Mouse (Mus musculus): Measurements from ENCODE around the gene Kmt5a. TPM values are rescaled to one million over a fixed set of nuclear protein-coding genes. Genes with fewer than 3 reads are reported as not detected.

Gene Kmt5a
- polyA plus RNA-seq, 1 experiment from 2014 or later = 57.5 TPM

DNA sequence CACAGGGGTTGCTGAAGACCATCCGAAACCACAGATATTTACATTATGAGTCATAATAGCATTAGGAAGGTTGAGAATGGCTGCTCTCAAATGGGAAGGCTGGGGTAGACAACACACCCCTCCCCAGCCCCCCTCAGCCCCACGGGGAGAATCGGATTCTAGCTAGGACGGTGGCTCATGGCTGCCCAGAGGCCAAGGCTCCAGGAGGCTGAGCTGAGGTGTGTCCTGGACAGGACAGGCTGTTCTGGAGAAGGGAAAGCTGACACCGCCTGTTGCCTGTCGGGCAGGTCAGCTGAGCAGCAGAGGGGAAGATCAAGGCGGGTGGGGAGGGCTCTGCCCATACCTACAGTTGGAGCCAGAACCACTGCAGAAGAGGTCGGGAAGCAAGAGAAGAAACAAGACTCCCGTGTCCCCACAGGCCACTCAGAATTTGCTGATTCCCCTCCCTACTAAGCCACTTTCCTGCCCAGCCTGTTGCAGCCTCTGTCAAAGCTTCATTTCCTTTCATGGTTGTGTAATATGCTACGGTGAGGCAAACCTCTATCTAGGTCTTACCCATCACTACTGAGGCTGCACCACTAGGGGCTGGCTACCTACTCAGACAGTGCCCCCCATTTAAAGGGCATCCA is 67.1 kb downstream of the Kmt5a start:
- 0 out of 2 replicates have a peak overlapping the region, but pooled peaks have one; percentile 10 for H3K27ac ChIP-seq (replicated peaks; ENCODE audit: low read depth, low read length)
- peak; percentile 41 for DNase-seq (ENCODE audit: low spot score)

GRCm38 (mm10) chr5:124509200-124509599 is 69.5 kb downstream of the Kmt5a start:
- Histone ChIP-seq H3K9ac (ENCODE audit: low read depth, low read length) (no peak overlapping the region), H3K4me3 (ENCODE audit: low read depth, low read length) (no peak overlapping the region), H3K4me1 (ENCODE audit: control insufficient read depth, insufficient read depth, low read length) (no peaks in the 10 kb centered on the region), H3K27me3 (replicated peaks; ENCODE audit: control insufficient read depth, insufficient read depth, low read length) (no peaks in the 10 kb centered on the region), H3K9me3 (ENCODE audit: control insufficient read depth, low read length) (no peaks in the 10 kb centered on the region), H3K27ac (replicated peaks; ENCODE audit: low read depth, low read length) (no peak overlapping the region), H3K36me3 (ENCODE audit: control insufficient read depth, insufficient read depth, low read length) (peaks cover 44% of the 10 kb centered on the region), H3K4me2 (ENCODE audit: low read depth, low read length) (no peak overlapping the region)
- ATAC-seq (ENCODE audit: low read depth) (no peak), DNase-seq (ENCODE audit: low spot score) (no peak)
- WGBS = 97% methylated on average over 6 of the region's 6 CpGs

More for the DNA sequence above, 67.1 kb downstream of the Kmt5a start:
- H3K36me3 ChIP-seq (ENCODE audit: control insufficient read depth, insufficient read depth, low read length) = peaks cover 39% of the 10 kb centered on the region
- H3K9me3 ChIP-seq (ENCODE audit: control insufficient read depth, low read length) = no peaks in the 10 kb centered on the region
- H3K4me1 ChIP-seq (ENCODE audit: control insufficient read depth, insufficient read depth, low read length) = no peaks in the 10 kb centered on the region
- 38% methylated on average over 10 of the region's 10 CpGs for WGBS
- no peak overlapping the region for H3K4me2 ChIP-seq (ENCODE audit: low read depth, low read length)
- H3K9ac ChIP-seq (ENCODE audit: low read depth, low read length) = peak overlapping the region; percentile 45; the same call in 1 of the 2 replicates
- H3K4me3 ChIP-seq (ENCODE audit: low read depth, low read length) = no peak overlapping the region
- peak; percentile 56 for ATAC-seq (ENCODE audit: low read depth)
- no peaks in the 10 kb centered on the region for H3K27me3 ChIP-seq (replicated peaks; ENCODE audit: control insufficient read depth, insufficient read depth, low read length)

DNA sequence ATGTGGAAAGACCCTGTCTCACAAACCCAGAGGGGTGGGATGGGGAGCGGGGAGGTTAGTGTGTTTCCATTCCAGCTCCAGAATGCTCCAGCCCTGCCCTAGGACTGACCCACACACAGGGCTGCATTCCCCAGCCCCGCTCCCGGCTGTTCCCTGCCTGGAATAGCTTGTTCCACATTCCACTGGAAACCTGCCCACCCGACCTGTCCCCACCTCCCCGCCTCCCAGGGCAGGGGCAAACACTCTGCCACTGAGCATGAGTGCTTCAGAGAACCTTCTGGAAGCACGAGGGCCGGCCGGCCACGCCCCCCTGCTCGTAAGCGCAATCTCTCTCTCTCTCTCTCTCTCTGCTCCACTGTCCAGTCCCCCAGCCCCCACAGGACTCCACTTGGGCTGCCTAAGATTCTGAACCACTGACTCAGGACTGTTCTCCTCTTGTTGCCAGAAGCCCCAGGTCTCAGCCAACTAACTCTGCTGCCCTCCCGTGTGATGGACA is 70.1 kb downstream of the Kmt5a start:
- Histone ChIP-seq H3K4me2 (ENCODE audit: low read depth, low read length) (no peak overlapping the region), H3K4me3 (ENCODE audit: low read depth, low read length) (no peak overlapping the region), H3K36me3 (ENCODE audit: control insufficient read depth, insufficient read depth, low read length) (peaks cover 43% of the 10 kb centered on the region), H3K27me3 (replicated peaks; ENCODE audit: control insufficient read depth, insufficient read depth, low read length) (no peaks in the 10 kb centered on the region), H3K9ac (ENCODE audit: low read depth, low read length) (no peak overlapping the region), H3K4me1 (ENCODE audit: control insufficient read depth, insufficient read depth, low read length) (no peaks in the 10 kb centered on the region), H3K9me3 (ENCODE audit: control insufficient read depth, low read length) (no peaks in the 10 kb centered on the region), H3K27ac (replicated peaks; ENCODE audit: low read depth, low read length) (no peak overlapping the region)
- DNase-seq (ENCODE audit: low spot score) (peak; percentile 31), ATAC-seq (ENCODE audit: low read depth) (peak; percentile 73)
- WGBS = 60% methylated on average over 12 of the region's 12 CpGs

DNA sequence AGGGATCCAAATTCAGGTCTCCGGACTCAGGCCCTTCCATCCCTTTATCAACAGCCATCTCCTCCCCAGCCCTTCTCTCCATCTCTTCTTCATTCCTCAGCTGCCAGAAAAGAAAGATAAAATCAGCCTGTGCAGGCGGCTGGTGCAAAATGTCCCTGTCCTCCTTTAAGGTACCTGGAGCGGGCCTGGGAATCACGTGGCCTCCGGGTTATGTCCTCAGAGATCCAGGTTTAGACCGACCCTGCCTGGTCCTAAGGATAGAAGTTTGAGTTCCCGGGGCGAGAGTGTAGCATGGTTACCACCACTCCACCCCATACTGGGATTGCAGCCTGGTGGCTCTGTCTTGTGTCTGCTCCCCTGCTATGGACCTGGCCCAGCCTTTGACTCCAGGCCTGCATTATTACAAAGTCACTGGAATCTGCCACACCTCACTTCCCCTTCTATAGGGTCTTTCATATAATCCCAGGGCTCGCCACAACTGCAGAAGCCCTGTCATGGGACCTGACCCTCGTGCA is 70.9 kb downstream of the Kmt5a start:
- H3K4me3 ChIP-seq (ENCODE audit: low read depth, low read length) = no peak overlapping the region
- H3K27ac ChIP-seq (replicated peaks; ENCODE audit: low read depth, low read length) = peak overlapping the region; percentile 10; the same call in 1 of the 2 replicates
- WGBS = 83% methylated on average over 10 of the region's 10 CpGs
- no peaks in the 10 kb centered on the region for H3K27me3 ChIP-seq (replicated peaks; ENCODE audit: control insufficient read depth, insufficient read depth, low read length)
- H3K9ac ChIP-seq (ENCODE audit: low read depth, low read length) = no peak overlapping the region
- H3K4me1 ChIP-seq (ENCODE audit: control insufficient read depth, insufficient read depth, low read length) = no peaks in the 10 kb centered on the region
- peaks cover 48% of the 10 kb centered on the region for H3K36me3 ChIP-seq (ENCODE audit: control insufficient read depth, insufficient read depth, low read length)
- DNase-seq (ENCODE audit: low spot score) (no peak), ATAC-seq (ENCODE audit: low read depth) (no peak)
- H3K9me3 ChIP-seq (ENCODE audit: control insufficient read depth, low read length) = no peaks in the 10 kb centered on the region
- H3K4me2 ChIP-seq (ENCODE audit: low read depth, low read length) = no peak overlapping the region

Small RNA genes lying within 50 kb of the gene (microRNA-seq; reads per million reads assigned to microRNA genes)
- gene Gm27486 (ENCODE audit: borderline number of aligned reads) = not detected

Other genes starting within 250 kb of the Kmt5a start
- 7.6 and 8.4 TPM in 2 replicates for gene Pitpnm2, start 190.2 kb upstream of the Kmt5a start, polyA plus RNA-seq (2014; fragmentation: Nextera tagmentation; extraction: Ambion mirVana)
- gene Mphosph9, start 112.0 kb upstream of the Kmt5a start, polyA plus RNA-seq (2014; fragmentation: Nextera tagmentation; extraction: Ambion mirVana) = 9.3 and 10.2 TPM in 2 replicates
- 9.3 and 10.4 TPM in 2 replicates for gene 2810006K23Rik, start 111.8 kb upstream of the Kmt5a start, polyA plus RNA-seq (2014; fragmentation: Nextera tagmentation; extraction: Ambion mirVana)
- 62.2 and 69.7 TPM in 2 replicates for gene Cdk2ap1, start 76.8 kb upstream of the Kmt5a start, polyA plus RNA-seq (2014; fragmentation: Nextera tagmentation; extraction: Ambion mirVana)
- 62.7 and 66.5 TPM in 2 replicates for gene Sbno1, start 13.9 kb upstream of the Kmt5a start, polyA plus RNA-seq (2014; fragmentation: Nextera tagmentation; extraction: Ambion mirVana)
- 33.6 and 34.8 TPM in 2 replicates for gene Rilpl2, start 38.4 kb downstream of the Kmt5a start, polyA plus RNA-seq (2014; fragmentation: Nextera tagmentation; extraction: Ambion mirVana)
- 11.0 and 11.4 TPM in 2 replicates for gene Snrnp35, start 43.2 kb downstream of the Kmt5a start, polyA plus RNA-seq (2014; fragmentation: Nextera tagmentation; extraction: Ambion mirVana)
- gene Rilpl1, start 91.5 kb downstream of the Kmt5a start, polyA plus RNA-seq (2014; fragmentation: Nextera tagmentation; extraction: Ambion mirVana) = 27.0 and 29.6 TPM in 2 replicates
- 612 and 629 TPM in 2 replicates for gene Tmed2, start 100.8 kb downstream of the Kmt5a start, polyA plus RNA-seq (2014; fragmentation: Nextera tagmentation; extraction: Ambion mirVana)
- gene Ddx55, start 112.9 kb downstream of the Kmt5a start, polyA plus RNA-seq (2014; fragmentation: Nextera tagmentation; extraction: Ambion mirVana) = 8.5 and 10.6 TPM in 2 replicates
- gene Eif2b1, start 139.2 kb downstream of the Kmt5a start, polyA plus RNA-seq (2014; fragmentation: Nextera tagmentation; extraction: Ambion mirVana) = 74.6 and 74.9 TPM in 2 replicates
- gene Gtf2h3, start 139.2 kb downstream of the Kmt5a start, polyA plus RNA-seq (2014; fragmentation: Nextera tagmentation; extraction: Ambion mirVana) = 56.7 and 74.3 TPM in 2 replicates
- 46.8 and 48.3 TPM in 2 replicates for gene Atp6v0a2, start 188.6 kb downstream of the Kmt5a start, polyA plus RNA-seq (2014; fragmentation: Nextera tagmentation; extraction: Ambion mirVana)

All from embryonic facial prominence, embryonic 14.5 days (tissue).